Mouse (Mus musculus) stomach, embryonic 15.5 days (tissue): ENCODE measurements around the gene Apobec4. TPM values are rescaled to one million over a fixed set of nuclear protein-coding genes. Genes with fewer than 3 reads are reported as not detected.
"Not testable (repeated sequence)": the region's sequence is repeated elsewhere in the genome, so short reads cannot be mapped to it uniquely, and the experiment has no call there.

Experiments used
- ATAC-seq: fragments of 200-750 bp; cut with Nextera tagmentation; 2 replicates; pipeline ENCODE4 v1.8.0; 2017; ENCODE audit warnings: low read depth, moderate number of reproducible peaks, moderate TSS enrichment; ENCODE audit not compliant: insufficient read depth, low FRiP score
- H3K27ac ChIP-seq: fragments of 300-500 bp; sonication (generic); 2 replicates; pipeline ENCODE4 v1.5.1; 2015; ENCODE audit warnings: mild to moderate bottlenecking, inconsistent platforms
- H3K27me3 ChIP-seq: fragments of 300-500 bp; sonication (generic); replicated peaks from 2 replicates; pipeline ENCODE4 v1.6.1; 2015; ENCODE audit warnings: inconsistent platforms
- H3K36me3 ChIP-seq: fragments of 300-500 bp; sonication (generic); 2 replicates; pipeline ENCODE4 v1.6.1; 2015; ENCODE audit warnings: inconsistent platforms
- H3K4me1 ChIP-seq: fragments of 300-500 bp; sonication (generic); 2 replicates; pipeline ENCODE4 v1.6.1; 2015; ENCODE audit warnings: inconsistent platforms
- H3K4me2 ChIP-seq: fragments of 300-500 bp; sonication (generic); 2 replicates; pipeline ENCODE4 v1.6.1; 2015; ENCODE audit warnings: mild to moderate bottlenecking, inconsistent platforms
- H3K4me3 ChIP-seq: fragments of 300-500 bp; sonication (generic); replicated peaks from 2 replicates; pipeline ENCODE4 v1.5.1; 2015; ENCODE audit warnings: inconsistent platforms
- H3K9ac ChIP-seq: fragments of 300-500 bp; sonication (generic); 2 replicates; pipeline ENCODE4 v1.6.1; 2015; ENCODE audit warnings: inconsistent platforms
- H3K9me3 ChIP-seq: fragments of 300-500 bp; sonication (generic); 2 replicates; pipeline ENCODE4 v1.6.1; 2016; ENCODE audit warnings: inconsistent platforms
- WGBS: fragments of 180-500 bp; shearing (Covaris S2); methylation state at CpG from one replicate; pipeline ENCODE4 v1.1.7; 2015; 5-methylcytosine and 5-hydroxymethylcytosine counted together
- polyA plus RNA-seq: library from polyadenylated mRNA; unstranded; fragments of >200 nt; fragmentation: Nextera tagmentation; extraction: Ambion mirVana; gene quantifications from 2 replicates; pipeline ENCODE4 v1.2.1, GENCODE M21; 2015

Gene Apobec4
- polyA plus RNA-seq, 1 experiment from 2014 or later, result 0.08 TPM

- Histone ChIP-seq H3K27ac (no peak overlapping the region), H3K4me3 (no peak overlapping the region), H3K4me2 (peak overlapping the region; percentile 97), H3K9me3 (no peaks in the 10 kb centered on the region), H3K27me3 (no peaks in the 10 kb centered on the region; the same call in 1 of the 2 replicates), H3K4me1 (peaks cover 6% of the 10 kb centered on the region; the same call in 1 of the 2 replicates), H3K9ac (no peak overlapping the region), H3K36me3 (peaks cover 12% of the 10 kb centered on the region)
- 8% methylated on average over 5 of the region's 5 CpGs for WGBS
- peak; percentile 24; the same call in 1 of the 2 replicates for ATAC-seq
Measured at GRCm38 (mm10) chr1:152767749-152768488, 17.6 kb downstream of the Apobec4 start.

- no peak overlapping the region for H3K27ac ChIP-seq
- H3K4me2 ChIP-seq, result no peak overlapping the region
- 89% methylated on average over 9 of the region's 9 CpGs for WGBS
- H3K4me3 ChIP-seq, result no peak overlapping the region
- no peaks in the 10 kb centered on the region for H3K9me3 ChIP-seq
- no peaks in the 10 kb centered on the region for H3K27me3 ChIP-seq
- ATAC-seq, result no peak
- H3K36me3 ChIP-seq, result peaks cover 25% of the 10 kb centered on the region
- no peaks in the 10 kb centered on the region for H3K4me1 ChIP-seq
- H3K9ac ChIP-seq, result no peak overlapping the region
Measured at GRCm38 (mm10) chr1:152771016-152771415, 20.7 kb downstream of the Apobec4 start.

- not testable (repeated sequence) for H3K27me3 ChIP-seq, H3K4me2 ChIP-seq, H3K27ac ChIP-seq, ATAC-seq, H3K9ac ChIP-seq, H3K4me3 ChIP-seq, H3K4me1 ChIP-seq, H3K9me3 ChIP-seq
- 85% methylated on average over 3 of the region's 3 CpGs for WGBS
- H3K36me3 ChIP-seq, result peaks cover 33% of the 10 kb centered on the region
Measured at GRCm38 (mm10) chr1:152774601-152775000, 24.2 kb downstream of the Apobec4 start.

GRCm38 (mm10) chr1:152779071-152779737 lies 28.9 kb downstream of the Apobec4 start:
- Histone ChIP-seq H3K27me3 (no peaks in the 10 kb centered on the region), H3K9ac (no peak overlapping the region), H3K9me3 (no peaks in the 10 kb centered on the region), H3K4me2 (no peak overlapping the region), H3K4me1 (no peaks in the 10 kb centered on the region), H3K4me3 (no peak overlapping the region), H3K36me3 (peaks cover 16% of the 10 kb centered on the region), H3K27ac (no peak overlapping the region)
- ATAC-seq, result peak; percentile 75
- WGBS, result 27% methylated on average over 10 of the region's 10 CpGs

- Histone ChIP-seq H3K27ac (no peak overlapping the region), H3K27me3 (no peaks in the 10 kb centered on the region), H3K4me1 (peaks cover 2% of the 10 kb centered on the region; the same call in 1 of the 2 replicates), H3K9ac (no peak overlapping the region), H3K9me3 (no peaks in the 10 kb centered on the region), H3K36me3 (no peaks in the 10 kb centered on the region), H3K4me3 (no peak overlapping the region), H3K4me2 (no peak overlapping the region)
- no peak for ATAC-seq
- WGBS, result 96% methylated on average over 8 of the region's 8 CpGs
Measured at GRCm38 (mm10) chr1:152784620-152785019, 34.3 kb downstream of the Apobec4 start.

GRCm38 (mm10) chr1:152785446-152785845 lies 35.1 kb downstream of the Apobec4 start:
- H3K4me3 ChIP-seq, H3K27ac ChIP-seq, H3K36me3 ChIP-seq, H3K4me2 ChIP-seq, H3K9ac ChIP-seq, ATAC-seq, H3K4me1 ChIP-seq, H3K27me3 ChIP-seq, H3K9me3 ChIP-seq: not testable (repeated sequence)
- 78% methylated on average over 3 of the region's 3 CpGs for WGBS

GRCm38 (mm10) chr1:152786953-152787352 lies 36.6 kb downstream of the Apobec4 start:
- no peaks in the 10 kb centered on the region for H3K27me3 ChIP-seq
- H3K27ac ChIP-seq, result no peak overlapping the region
- no peak overlapping the region for H3K4me3 ChIP-seq
- H3K36me3 ChIP-seq, result no peaks in the 10 kb centered on the region
- H3K9me3 ChIP-seq, result no peaks in the 10 kb centered on the region
- 84% methylated on average over 4 of the region's 4 CpGs for WGBS
- H3K4me1 ChIP-seq, result peaks cover 4% of the 10 kb centered on the region; the same call in 1 of the 2 replicates
- no peak overlapping the region for H3K9ac ChIP-seq
- H3K4me2 ChIP-seq, result no peak overlapping the region
- no peak for ATAC-seq

- H3K27me3 ChIP-seq, result no peaks in the 10 kb centered on the region
- no peak overlapping the region for H3K4me3 ChIP-seq
- no peak overlapping the region for H3K4me2 ChIP-seq
- no peak overlapping the region for H3K27ac ChIP-seq
- no peak overlapping the region for H3K9ac ChIP-seq
- no peaks in the 10 kb centered on the region for H3K36me3 ChIP-seq
- no peaks in the 10 kb centered on the region for H3K9me3 ChIP-seq
- peaks cover 4% of the 10 kb centered on the region; the same call in 1 of the 2 replicates for H3K4me1 ChIP-seq
- ATAC-seq, result no peak
- 45% methylated on average over 4 of the region's 4 CpGs for WGBS
Measured at GRCm38 (mm10) chr1:152788121-152788660, 37.8 kb downstream of the Apobec4 start.

- no peak for ATAC-seq
- no peaks in the 10 kb centered on the region for H3K36me3 ChIP-seq
- no peaks in the 10 kb centered on the region for H3K9me3 ChIP-seq
- WGBS, result 25% methylated on average over 12 of the region's 12 CpGs
- no peaks in the 10 kb centered on the region for H3K27me3 ChIP-seq
- no peak overlapping the region for H3K4me3 ChIP-seq
- H3K27ac ChIP-seq, result no peak overlapping the region
- H3K4me1 ChIP-seq, result peaks cover 4% of the 10 kb centered on the region; the same call in 1 of the 2 replicates
- H3K9ac ChIP-seq, result no peak overlapping the region
- H3K4me2 ChIP-seq, result no peak overlapping the region
Measured at GRCm38 (mm10) chr1:152790254-152790653, 39.9 kb downstream of the Apobec4 start.

GRCm38 (mm10) chr1:152790821-152791220 lies 40.5 kb downstream of the Apobec4 start:
- no peak overlapping the region for H3K4me3 ChIP-seq
- H3K9ac ChIP-seq, result no peak overlapping the region
- H3K9me3 ChIP-seq, result no peaks in the 10 kb centered on the region
- WGBS, result 12% methylated on average over 6 of the region's 6 CpGs
- H3K27me3 ChIP-seq, result no peaks in the 10 kb centered on the region
- H3K4me1 ChIP-seq, result peaks cover 4% of the 10 kb centered on the region; the same call in 1 of the 2 replicates
- no peaks in the 10 kb centered on the region for H3K36me3 ChIP-seq
- ATAC-seq, result 0 out of 2 replicates have a peak, but pooled peaks have one; percentile 24
- H3K4me2 ChIP-seq, result no peak overlapping the region
- no peak overlapping the region for H3K27ac ChIP-seq

- Histone ChIP-seq H3K36me3 (no peaks in the 10 kb centered on the region), H3K4me2 (no peak overlapping the region), H3K4me1 (peaks cover 4% of the 10 kb centered on the region; the same call in 1 of the 2 replicates), H3K4me3 (no peak overlapping the region), H3K9ac (no peak overlapping the region), H3K27ac (no peak overlapping the region), H3K9me3 (no peaks in the 10 kb centered on the region), H3K27me3 (no peaks in the 10 kb centered on the region)
- whole genome bisulfite sequencing, result 31% methylated on average over 4 of the region's 4 CpGs
- no peak for ATAC-seq
Measured at GRCm38 (mm10) chr1:152791269-152791668, 40.9 kb downstream of the Apobec4 start.
